Mouse (Mus musculus): ENCODE results near the gene L1cam.

GRCm38 (mm10) chrX:73942294-73942693 lies 46.4 kb upstream of the L1cam start:
- TF ChIP-seq NANOG (IDR thresholded peaks at IDR 0.05; ENCODE audit: borderline replicate concordance, low read length) (no peak), CTCF (conservative IDR thresholded peaks at IDR 0.05; ENCODE audit: low read length) (no peak)
